Mouse (Mus musculus) lung, postnatal 4 days (tissue): ENCODE measurements around the gene Gnai2.

Experiments
- DNase-seq, 2 experiments: peaks; one replicate each; pipeline ENCODE4 v3.0.0; 2021

Gnai2 gene

DNA sequence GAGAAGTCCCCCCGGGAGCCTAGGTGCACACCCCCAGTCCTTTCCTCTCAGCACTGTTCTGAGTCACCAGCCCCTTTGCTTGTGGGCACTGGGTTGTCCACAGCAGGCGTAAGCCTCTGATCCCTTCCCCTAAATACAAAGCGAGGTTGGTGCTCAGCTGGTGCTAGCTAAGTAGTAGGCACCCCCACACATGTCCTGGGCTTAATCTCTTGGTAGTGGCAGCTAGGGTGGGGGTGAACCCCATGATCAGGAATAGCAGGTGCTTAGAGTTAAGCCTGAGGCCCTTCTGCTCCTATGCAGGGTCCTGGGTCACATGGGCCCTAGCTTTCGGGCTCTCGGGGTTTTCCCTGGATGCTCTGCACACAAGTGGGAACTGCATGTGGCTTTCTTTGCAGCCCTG, 22.0 kb upstream of the Gnai2 start:
- DNase-seq = no peak

- DNase-seq = no peak
These were observed 19.4 kb upstream of the Gnai2 start for GRCm38 (mm10) chr9:107654585-107654984.

GRCm38 (mm10) chr9:107653474-107653873, 18.3 kb upstream of the Gnai2 start:
- no peak for DNase-seq

- peak in 1 of 2 experiments; percentile 17 for DNase-seq
These were observed 15.7 kb upstream of the Gnai2 start for GRCm38 (mm10) chr9:107650708-107651481.

- no peak for DNase-seq
These were observed 15.1 kb upstream of the Gnai2 start for GRCm38 (mm10) chr9:107650225-107650624.

- no peak for DNase-seq
These were observed 13.6 kb upstream of the Gnai2 start for GRCm38 (mm10) chr9:107648767-107649166.

DNA sequence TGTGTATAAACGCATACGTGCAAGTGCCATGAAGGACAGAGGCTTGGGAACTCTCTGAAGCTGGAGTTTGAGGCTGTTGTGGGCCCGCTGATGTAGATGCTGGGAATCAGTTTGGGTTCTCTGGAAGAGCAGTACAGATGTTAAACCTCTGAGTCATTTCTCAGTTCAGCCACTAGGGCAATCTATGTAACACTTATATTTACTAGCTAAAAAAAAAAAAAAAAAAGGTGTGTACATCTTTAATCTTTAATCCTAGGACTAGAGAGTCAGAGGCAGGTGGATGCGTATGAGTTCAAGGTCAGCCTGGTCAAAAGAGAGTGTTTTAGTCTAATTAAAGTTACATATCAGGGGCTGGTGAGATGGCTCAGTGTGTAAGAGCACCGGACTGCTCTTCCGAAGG, 11.8 kb upstream of the Gnai2 start:
- no peak for DNase-seq

- peak; percentile 72 to 84 for DNase-seq
These were observed 10.4 kb upstream of the Gnai2 start for GRCm38 (mm10) chr9:107645577-107645976.

- DNase-seq = no peak
These were observed 10.0 kb upstream of the Gnai2 start for GRCm38 (mm10) chr9:107645153-107645510.

GRCm38 (mm10) chr9:107644495-107645152, 9.5 kb upstream of the Gnai2 start:
- peak; percentile 93 to 95 for DNase-seq

- DNase-seq = no peak
These were observed 8.5 kb upstream of the Gnai2 start for GRCm38 (mm10) chr9:107643544-107644214.

DNA sequence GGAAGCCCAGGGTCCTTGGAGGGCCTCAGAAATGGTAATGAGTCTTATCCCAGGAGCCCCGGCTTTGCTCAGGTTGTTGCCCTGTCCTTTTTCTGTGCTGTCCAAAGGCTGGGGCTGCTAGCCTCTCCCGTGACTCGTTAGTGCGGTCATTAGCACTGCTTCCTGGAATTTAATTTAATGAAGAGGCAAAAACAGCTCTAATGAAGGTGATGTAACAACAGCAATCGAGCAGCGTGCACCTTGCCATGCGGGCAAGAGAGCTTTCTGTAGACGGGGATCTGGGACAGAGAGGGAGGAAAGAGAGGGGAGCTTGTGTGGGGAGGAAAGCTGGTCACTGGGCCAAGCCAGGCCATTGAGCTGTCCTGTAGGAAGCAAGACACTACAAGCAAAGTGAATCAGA, 6.5 kb upstream of the Gnai2 start:
- no peak for DNase-seq

GRCm38 (mm10) chr9:107640257-107640772, 5.1 kb upstream of the Gnai2 start:
- peak; percentile 60 to 63 for DNase-seq

DNA sequence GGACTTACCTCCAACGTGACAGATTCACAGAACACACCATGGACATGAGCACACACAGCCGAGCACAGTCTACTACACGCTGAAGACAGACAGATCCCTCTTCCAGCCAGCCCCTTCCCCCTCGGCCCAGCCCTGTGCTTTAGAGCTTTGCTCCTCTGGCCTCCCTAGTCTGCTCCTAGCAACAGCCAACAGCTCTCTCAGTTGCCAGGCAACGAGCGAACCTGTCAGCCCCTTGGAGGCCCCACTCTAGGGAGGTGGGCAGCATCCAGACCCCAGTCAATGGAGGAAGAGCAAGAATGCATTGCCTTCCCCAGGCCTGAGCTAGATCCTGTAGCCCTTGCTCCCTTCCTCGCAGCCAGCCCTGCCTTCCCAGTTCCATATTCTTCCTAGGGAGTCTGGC, 1.9 kb upstream of the Gnai2 start:
- DNase-seq = peak in 1 of 2 experiments; percentile 18

- no peak for DNase-seq
These were observed 525 bp downstream of the Gnai2 start for GRCm38 (mm10) chr9:107634406-107635278.

- peak; percentile 56 to 60 for DNase-seq
These were observed 1.3 kb downstream of the Gnai2 start for GRCm38 (mm10) chr9:107633661-107634405.

DNA sequence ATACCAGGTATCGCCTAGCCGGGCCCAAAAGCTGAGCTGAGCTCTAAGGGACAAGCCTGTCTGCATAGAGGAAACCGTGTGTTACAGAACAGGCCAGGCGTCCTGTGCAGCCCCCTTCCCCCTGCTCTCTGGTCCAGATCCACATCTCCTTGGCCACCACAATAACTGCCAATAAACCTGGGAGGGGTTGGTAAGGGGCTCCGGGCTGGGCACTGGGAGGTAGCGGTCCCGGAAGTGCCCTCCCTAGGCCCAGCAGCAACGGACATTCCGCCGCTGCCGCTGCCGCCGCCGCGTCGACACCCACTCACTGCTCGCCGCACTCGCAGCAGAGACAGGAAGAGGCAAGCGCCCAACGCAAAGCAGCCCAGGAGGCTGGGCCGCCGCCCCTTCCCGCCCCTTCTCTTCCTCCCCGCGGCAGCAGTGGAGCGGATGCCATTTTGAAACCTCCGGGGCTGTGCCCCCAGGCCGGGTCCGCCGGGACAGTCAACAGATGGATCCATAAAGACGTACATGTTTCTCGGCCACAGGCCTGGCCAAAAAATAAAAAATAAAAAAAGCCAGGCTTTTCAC, 2.0 kb downstream of the Gnai2 start:
- DNase-seq = peak; percentile 91 to 94

- DNase-seq = peak; percentile 76 to 83
These were observed 2.7 kb downstream of the Gnai2 start for GRCm38 (mm10) chr9:107632478-107632877.

DNA sequence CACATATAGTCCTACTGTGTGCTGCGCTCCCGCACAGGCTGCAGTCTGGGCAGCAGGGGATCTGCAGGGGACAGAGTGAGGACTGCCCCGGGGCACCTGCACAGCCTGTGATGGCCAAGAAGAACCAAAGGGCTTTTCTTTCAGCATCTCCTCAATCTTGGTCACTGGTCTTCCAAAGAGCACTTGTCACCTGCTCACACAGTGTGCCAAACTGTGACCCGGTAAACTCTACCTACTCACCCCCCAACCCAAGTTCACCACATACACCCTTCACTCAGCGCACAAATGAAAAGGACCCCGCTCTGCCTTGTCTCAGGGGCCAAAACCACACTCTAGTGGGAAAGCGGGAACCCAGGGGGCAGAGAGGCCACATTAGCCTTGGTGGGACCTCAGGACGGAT, 3.3 kb downstream of the Gnai2 start:
- no peak for DNase-seq

DNA sequence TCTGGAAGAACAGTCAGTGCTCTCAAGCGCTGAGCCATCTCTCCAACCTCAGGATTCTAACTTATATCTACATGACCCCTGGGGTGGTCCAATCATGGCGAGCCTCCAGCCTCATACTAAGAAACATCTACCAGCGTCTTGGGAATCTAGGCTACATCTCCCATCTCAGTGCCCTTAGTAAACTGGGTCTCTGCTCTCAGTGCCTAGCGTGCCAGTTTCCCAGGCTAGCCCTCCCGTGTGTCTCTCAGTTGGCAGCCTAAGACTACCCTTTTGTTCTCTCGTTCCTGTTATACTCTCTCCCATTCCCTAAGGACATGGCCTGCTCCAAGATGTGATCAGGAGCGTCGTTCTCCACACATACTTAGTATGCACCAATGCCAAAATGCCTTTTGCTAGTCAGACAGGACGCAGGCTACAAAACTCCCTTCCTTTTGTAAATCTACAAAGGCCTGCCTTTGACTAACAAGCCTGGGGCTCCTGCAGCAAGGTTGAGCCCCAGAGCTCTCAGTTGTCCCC, 3.8 kb downstream of the Gnai2 start:
- no peak for DNase-seq

DNA sequence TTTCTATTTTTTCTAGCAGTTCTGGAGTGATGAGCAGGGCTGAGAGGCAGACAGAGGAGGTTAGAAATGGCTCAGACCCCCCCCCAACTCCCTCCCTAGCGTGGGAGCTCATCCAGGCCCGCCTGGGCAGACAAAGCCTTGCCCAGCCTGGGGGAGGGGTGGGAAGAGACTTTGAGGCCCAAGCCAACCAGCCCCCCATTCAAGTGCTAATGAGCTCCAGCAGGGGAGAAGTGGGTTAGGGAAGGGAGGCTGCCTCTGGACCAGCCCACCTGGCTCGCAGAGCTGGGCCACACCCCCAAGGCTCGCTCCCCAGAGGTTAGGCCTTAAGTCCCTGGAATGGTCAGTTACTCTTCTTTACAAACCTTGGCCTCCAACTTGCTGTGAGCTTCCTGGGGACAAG, 4.6 kb downstream of the Gnai2 start:
- DNase-seq = no peak
